Mouse (Mus musculus) heart, adult 2 months (tissue): Measurements from ENCODE around the gene Tnfrsf11a.

Experiments used
- CTCF ChIP-seq: fragments of 200-600 bp; IDR thresholded peaks from 2 replicates; pipeline ENCODE4 v1.8.1; 2022; ENCODE audit warnings: antibody characterized with exemption, mild to moderate bottlenecking, moderate library complexity
- EP300 ChIP-seq: fragments of 200-500 bp; IDR thresholded peaks from 2 replicates; pipeline ENCODE4 v1.6.1; 2011; ENCODE audit warnings: low read depth, low read length, control low read depth; ENCODE audit not compliant: insufficient read depth
- POLR2A ChIP-seq: fragments of 200-500 bp; IDR thresholded peaks from 2 replicates; pipeline ENCODE4 v1.6.1; 2011; ENCODE audit warnings: mild to moderate bottlenecking, low read depth, low read length, control low read depth; ENCODE audit not compliant: insufficient read depth

GRCm38 (mm10) chr1:105827374-105827773 lies 46.9 kb downstream of the Tnfrsf11a start:
- TF ChIP-seq POLR2A (no peak), CTCF (no peak), EP300 (no peak)
